Mouse (Mus musculus) midbrain, embryonic 16.5 days (tissue): ENCODE measurements at regions not wholly inside any gene's neighbourhood (a gene's known extent, or its start where the extent isn't known, plus 50 kb on each side); places are given as distances from the start of the nearest gene placed in this dataset.
A peak's percentile ranks its signal among the peaks of the same experiment; 100 is the strongest.

Source experiments
- ATAC-seq: fragments of 200-750 bp; cut with Nextera tagmentation; 2 replicates; pipeline ENCODE4 v1.8.0; 2017; ENCODE audit warnings: moderate TSS enrichment
- H3K27ac ChIP-seq: fragments of 300-500 bp; sonication (generic); 2 replicates; pipeline ENCODE4 v1.5.1; 2014; ENCODE audit warnings: mild to moderate bottlenecking, low read length, mixed read lengths
- H3K27me3 ChIP-seq: fragments of 300-500 bp; sonication (generic); 2 replicates; pipeline ENCODE4 v1.6.1; 2014; ENCODE audit warnings: low read depth, low read length, mixed read lengths; ENCODE audit not compliant: control insufficient read depth, insufficient read depth
- H3K36me3 ChIP-seq: fragments of 300-500 bp; sonication (generic); 2 replicates; pipeline ENCODE4 v1.6.1; 2014; ENCODE audit warnings: mild to moderate bottlenecking, low read length, moderate library complexity, mixed read lengths; ENCODE audit not compliant: control insufficient read depth, insufficient read depth
- H3K4me1 ChIP-seq: fragments of 300-500 bp; sonication (generic); 2 replicates; pipeline ENCODE4 v1.6.1; 2014; ENCODE audit warnings: mild to moderate bottlenecking, low read length, mixed read lengths; ENCODE audit not compliant: control insufficient read depth, insufficient read depth
- H3K4me2 ChIP-seq: fragments of 300-500 bp; sonication (generic); 2 replicates; pipeline ENCODE4 v1.6.1; 2014; ENCODE audit warnings: mild to moderate bottlenecking, low read length, mixed read lengths
- H3K4me3 ChIP-seq: fragments of 300-500 bp; sonication (generic); 2 replicates; pipeline ENCODE4 v1.5.1; 2014; ENCODE audit warnings: low read depth, mild to moderate bottlenecking, low read length, moderate library complexity, mixed read lengths
- H3K9ac ChIP-seq: fragments of 300-500 bp; sonication (generic); 2 replicates; pipeline ENCODE4 v1.6.1; 2014; ENCODE audit warnings: low read depth, low read length, mixed read lengths
- H3K9me3 ChIP-seq: fragments of 300-500 bp; sonication (generic); replicated peaks from 2 replicates; pipeline ENCODE4 v1.6.1; 2014; ENCODE audit warnings: mild to moderate bottlenecking, low read length, mixed read lengths; ENCODE audit not compliant: control insufficient read depth, poor library complexity, severe bottlenecking
- WGBS: fragments of 180-500 bp; shearing (Covaris S2); extraction: QIAGEN DNeasy Blood & Tissue Kit; methylation state at CpG from one replicate; pipeline ENCODE4 v1.1.7; 2014; 5-methylcytosine and 5-hydroxymethylcytosine counted together

GRCm38 (mm10) chr3:42286471-42286870 is 544.1 kb downstream of the D3Ertd751e start:
- Histone ChIP-seq H3K4me3 (no peak overlapping the region), H3K36me3 (no peaks in the 10 kb centered on the region), H3K4me1 (no peaks in the 10 kb centered on the region), H3K9ac (no peak overlapping the region), H3K27me3 (no peaks in the 10 kb centered on the region), H3K27ac (no peak overlapping the region), H3K4me2 (no peak overlapping the region), H3K9me3 (no peaks in the 10 kb centered on the region)
- 92% methylated on average over 4 of the region's 4 CpGs for WGBS
- no peak for ATAC-seq

GRCm38 (mm10) chr3:42312424-42312823 is 570.0 kb downstream of the D3Ertd751e start:
- Histone ChIP-seq H3K4me1 (no peaks in the 10 kb centered on the region), H3K9me3 (no peaks in the 10 kb centered on the region), H3K4me3 (no peak overlapping the region), H3K9ac (no peak overlapping the region), H3K4me2 (no peak overlapping the region), H3K27me3 (no peaks in the 10 kb centered on the region), H3K36me3 (no peaks in the 10 kb centered on the region), H3K27ac (no peak overlapping the region)
- WGBS, result 76% methylated on average over 1 of the region's 1 CpGs
- no peak for ATAC-seq

GRCm38 (mm10) chr3:42327708-42328107 is 585.3 kb downstream of the D3Ertd751e start:
- 23% methylated on average over 2 of the region's 2 CpGs for WGBS
- H3K4me1 ChIP-seq, result no peaks in the 10 kb centered on the region
- peak; percentile 58; the same call in 1 of the 2 replicates for ATAC-seq

GRCm38 (mm10) chr3:42342806-42343205 is 600.4 kb downstream of the D3Ertd751e start:
- H3K27me3 ChIP-seq, result no peaks in the 10 kb centered on the region
- no peak overlapping the region for H3K9ac ChIP-seq
- H3K27ac ChIP-seq, result no peak overlapping the region
- H3K36me3 ChIP-seq, result no peaks in the 10 kb centered on the region
- no peaks in the 10 kb centered on the region for H3K9me3 ChIP-seq
- H3K4me3 ChIP-seq, result no peak overlapping the region
- no peak for ATAC-seq
- WGBS, result 69% methylated on average over 2 of the region's 2 CpGs
- no peaks in the 10 kb centered on the region for H3K4me1 ChIP-seq
- no peak overlapping the region for H3K4me2 ChIP-seq

More at GRCm38 (mm10) chr3:42327708-42328107, 585.3 kb downstream of the D3Ertd751e start:
- Histone ChIP-seq H3K9me3 (no peaks in the 10 kb centered on the region), H3K4me2 (no peak overlapping the region), H3K27ac (no peak overlapping the region), H3K4me3 (no peak overlapping the region), H3K36me3 (no peaks in the 10 kb centered on the region), H3K27me3 (no peaks in the 10 kb centered on the region), H3K9ac (no peak overlapping the region)

GRCm38 (mm10) chr3:42376785-42377184 is 634.4 kb downstream of the D3Ertd751e start:
- H3K4me3 ChIP-seq, result no peak overlapping the region
- WGBS, result 39% methylated on average over 1 of the region's 1 CpGs
- H3K9ac ChIP-seq, result no peak overlapping the region
- no peaks in the 10 kb centered on the region for H3K9me3 ChIP-seq
- H3K4me1 ChIP-seq, result no peaks in the 10 kb centered on the region
- no peaks in the 10 kb centered on the region for H3K36me3 ChIP-seq
- no peak overlapping the region for H3K4me2 ChIP-seq
- no peaks in the 10 kb centered on the region for H3K27me3 ChIP-seq
- ATAC-seq, result no peak
- no peak overlapping the region for H3K27ac ChIP-seq

- H3K4me1 ChIP-seq, result no peaks in the 10 kb centered on the region
- no peaks in the 10 kb centered on the region for H3K36me3 ChIP-seq
- H3K4me3 ChIP-seq, result no peak overlapping the region
- H3K9me3 ChIP-seq, result no peaks in the 10 kb centered on the region
- H3K4me2 ChIP-seq, result no peak overlapping the region
- H3K27me3 ChIP-seq, result no peaks in the 10 kb centered on the region
- H3K9ac ChIP-seq, result no peak overlapping the region
- WGBS, result 85% methylated on average over 5 of the region's 5 CpGs
- no peak overlapping the region for H3K27ac ChIP-seq
- no peak for ATAC-seq
Measured at GRCm38 (mm10) chr3:42382151-42382550, 639.7 kb downstream of the D3Ertd751e start.

GRCm38 (mm10) chr3:42402716-42403115 is 660.3 kb downstream of the D3Ertd751e start:
- Histone ChIP-seq H3K27me3 (no peaks in the 10 kb centered on the region), H3K36me3 (no peaks in the 10 kb centered on the region), H3K27ac (no peak overlapping the region), H3K4me2 (no peak overlapping the region), H3K4me1 (no peaks in the 10 kb centered on the region), H3K4me3 (no peak overlapping the region), H3K9ac (no peak overlapping the region), H3K9me3 (no peaks in the 10 kb centered on the region)
- no peak for ATAC-seq

- no peaks in the 10 kb centered on the region for H3K9me3 ChIP-seq
- no peak overlapping the region for H3K9ac ChIP-seq
- 90% methylated on average over 2 of the region's 2 CpGs for WGBS
- H3K4me2 ChIP-seq, result no peak overlapping the region
- no peak overlapping the region for H3K27ac ChIP-seq
- no peak overlapping the region for H3K4me3 ChIP-seq
- H3K36me3 ChIP-seq, result no peaks in the 10 kb centered on the region
- H3K27me3 ChIP-seq, result no peaks in the 10 kb centered on the region
- H3K4me1 ChIP-seq, result no peaks in the 10 kb centered on the region
- no peak for ATAC-seq
Measured at GRCm38 (mm10) chr3:42408958-42409633, 666.7 kb downstream of the D3Ertd751e start.

GRCm38 (mm10) chr3:42427363-42427762 is 685.0 kb downstream of the D3Ertd751e start:
- Histone ChIP-seq H3K27ac (no peak overlapping the region), H3K36me3 (no peaks in the 10 kb centered on the region), H3K4me3 (no peak overlapping the region), H3K9me3 (no peaks in the 10 kb centered on the region), H3K4me2 (no peak overlapping the region), H3K4me1 (no peaks in the 10 kb centered on the region), H3K27me3 (no peaks in the 10 kb centered on the region), H3K9ac (no peak overlapping the region)
- WGBS, result 75% methylated on average over 9 of the region's 9 CpGs
- no peak for ATAC-seq
